Mouse (Mus musculus): ENCODE results near the gene Nme9. TPM values are rescaled to one million over a fixed set of nuclear protein-coding genes. Genes with fewer than 3 reads are reported as not detected.

Nme9 gene
- polyA plus RNA-seq, 1 experiment, result not detected

DNA sequence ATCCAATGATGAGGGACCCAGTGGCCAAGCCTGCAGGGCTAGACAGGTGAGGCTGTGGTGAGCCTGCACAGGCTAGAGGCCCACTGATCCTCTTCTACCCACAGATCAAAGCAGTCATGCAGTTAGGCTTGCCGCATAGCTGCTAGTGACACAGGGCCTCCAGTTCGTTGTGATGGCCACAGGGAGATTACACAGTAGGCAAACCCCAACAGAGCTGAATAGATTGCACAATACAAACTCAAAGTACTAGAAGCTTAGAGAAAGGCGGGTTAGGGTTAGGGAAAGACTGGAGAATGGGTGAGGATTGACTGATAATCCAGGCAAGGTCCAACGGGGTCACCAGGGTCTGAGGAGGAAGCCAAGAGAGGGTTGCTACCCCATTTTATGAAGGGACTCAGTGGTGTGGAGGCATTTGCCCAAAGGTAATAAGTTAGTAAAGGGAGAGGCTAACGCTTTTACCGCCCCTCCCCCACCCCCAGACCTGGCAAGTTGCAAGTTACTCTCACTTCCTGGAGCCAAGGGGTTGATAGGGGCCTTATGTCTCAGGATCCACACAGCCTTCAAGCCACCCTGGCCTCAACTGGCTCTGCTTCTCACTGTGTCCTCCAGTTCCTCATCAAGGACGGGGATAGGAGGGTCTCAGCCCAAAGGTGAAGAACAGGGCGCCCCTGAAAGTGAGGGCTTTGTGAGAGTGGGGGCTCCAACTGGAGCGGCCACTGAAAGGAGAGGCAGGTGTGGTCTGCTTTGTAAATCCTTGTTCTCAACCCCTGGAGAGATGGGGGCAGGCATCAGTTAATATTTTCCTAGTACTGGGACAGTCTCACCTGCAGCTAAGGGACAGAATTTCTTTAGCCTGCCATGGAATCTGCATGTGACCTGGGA, 27.3 kb upstream of the Nme9 start:
- Histone ChIP-seq H3K9me3 (ENCODE audit: control insufficient read depth, low read length) (no peaks in the 10 kb centered on the region), H3K4me3 (replicated peaks) (no peak overlapping the region), H3K27me3 (ENCODE audit: control insufficient read depth) (no peaks in the 10 kb centered on the region), H3K36me3 (ENCODE audit: control insufficient read depth) (no peaks in the 10 kb centered on the region), H3K4me1 (ENCODE audit: control insufficient read depth) (no peaks in the 10 kb centered on the region)
- no peak for TF ChIP-seq GATA1 (IDR thresholded peaks at IDR 0.05; ENCODE audit: low read length)
- no peak for TF ChIP-seq TAL1 (IDR thresholded peaks at IDR 0.05; ENCODE audit: low read length)

DNA sequence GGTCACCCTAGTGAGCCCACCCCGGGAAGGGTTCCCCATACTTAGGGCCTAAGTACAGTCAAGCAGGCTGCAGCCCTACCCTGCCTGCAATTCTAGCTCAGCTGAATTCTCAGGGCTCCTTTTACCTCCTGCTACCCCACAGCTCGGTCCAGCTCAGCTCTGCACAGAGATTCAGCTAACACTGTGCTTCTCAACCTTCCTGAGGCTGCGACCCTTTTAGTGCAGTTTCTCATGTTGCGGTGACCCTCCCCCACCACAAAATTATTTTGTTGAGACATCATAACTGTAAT, 26.8 kb upstream of the Nme9 start:
- Histone ChIP-seq H3K36me3 (ENCODE audit: control insufficient read depth) (no peaks in the 10 kb centered on the region), H3K27me3 (ENCODE audit: control insufficient read depth) (no peaks in the 10 kb centered on the region), H3K9me3 (ENCODE audit: control insufficient read depth, low read length) (no peaks in the 10 kb centered on the region), H3K4me1 (ENCODE audit: control insufficient read depth) (no peaks in the 10 kb centered on the region), H3K4me3 (replicated peaks) (no peak overlapping the region)
- TF ChIP-seq GATA1 (IDR thresholded peaks at IDR 0.05; ENCODE audit: low read length) (no peak), TAL1 (IDR thresholded peaks at IDR 0.05; ENCODE audit: low read length) (no peak)

DNA sequence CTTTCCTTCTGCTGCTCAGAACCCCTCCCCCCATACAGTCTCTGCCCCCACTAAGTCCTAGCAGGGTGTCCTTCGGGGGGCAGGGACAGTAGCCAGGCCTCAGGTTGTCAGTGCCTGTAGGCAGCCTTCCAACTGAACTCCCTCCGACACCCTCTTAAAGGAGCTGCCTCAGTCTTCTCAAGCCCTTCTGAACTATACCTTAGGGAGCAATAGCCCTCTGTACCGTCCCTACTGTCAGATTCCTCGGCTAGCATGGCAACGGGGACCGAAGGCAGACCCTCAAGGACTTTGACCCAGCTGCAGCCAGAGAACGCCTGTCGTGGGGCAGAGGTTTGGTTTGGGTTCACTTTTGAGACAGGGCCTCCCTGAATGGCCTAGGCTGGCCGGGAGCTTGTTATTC, 26.0 kb upstream of the Nme9 start:
- no peak overlapping the region for H3K4me3 ChIP-seq (replicated peaks)
- no peaks in the 10 kb centered on the region for H3K4me1 ChIP-seq (ENCODE audit: control insufficient read depth)
- TF ChIP-seq TAL1 (IDR thresholded peaks at IDR 0.05; ENCODE audit: low read length), result no peak
- TF ChIP-seq GATA1 (IDR thresholded peaks at IDR 0.05; ENCODE audit: low read length), result no peak
- H3K9me3 ChIP-seq (ENCODE audit: control insufficient read depth, low read length), result no peaks in the 10 kb centered on the region
- H3K27me3 ChIP-seq (ENCODE audit: control insufficient read depth), result no peaks in the 10 kb centered on the region
- H3K36me3 ChIP-seq (ENCODE audit: control insufficient read depth), result no peaks in the 10 kb centered on the region

DNA sequence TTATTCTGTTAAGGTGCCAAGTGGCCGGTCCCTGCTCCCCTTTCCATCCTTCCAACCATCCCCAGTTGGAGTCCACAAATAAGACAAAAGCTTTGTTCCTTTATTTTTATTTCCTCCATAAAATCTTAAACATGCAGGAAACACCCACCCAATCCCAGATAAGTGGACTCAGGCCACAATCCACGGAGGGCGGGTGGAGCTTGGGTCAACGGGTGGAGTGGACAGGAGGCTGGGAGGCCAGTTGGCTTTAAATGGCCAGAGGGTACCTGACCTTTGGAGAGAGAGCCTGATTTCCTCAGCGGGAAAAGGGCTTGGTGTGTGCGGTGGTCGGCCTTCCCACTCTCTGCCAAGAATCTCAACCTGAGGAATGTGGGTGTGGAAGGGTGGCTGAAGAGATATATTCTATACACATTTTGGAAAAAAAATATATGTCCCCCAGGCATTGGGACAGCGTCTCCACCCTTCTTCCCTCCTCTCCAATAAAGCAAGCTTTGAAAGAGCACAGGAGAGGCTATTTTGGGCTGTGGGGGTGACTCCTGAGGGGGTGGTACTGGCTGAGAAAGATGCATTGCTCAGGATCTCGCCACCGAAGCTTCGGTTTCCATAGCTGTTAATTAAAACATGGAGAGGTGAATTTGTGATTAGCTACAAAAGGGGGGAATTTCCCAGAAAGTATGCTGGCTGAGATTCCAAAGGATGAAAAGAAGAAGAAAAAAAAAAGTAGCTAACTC, 22.5 kb upstream of the Nme9 start:
- TF ChIP-seq TAL1 (IDR thresholded peaks at IDR 0.05; ENCODE audit: low read length) (no peak), GATA1 (IDR thresholded peaks at IDR 0.05; ENCODE audit: low read length) (no peak)
- no peaks in the 10 kb centered on the region for H3K4me1 ChIP-seq (ENCODE audit: control insufficient read depth)
- H3K36me3 ChIP-seq (ENCODE audit: control insufficient read depth), result no peaks in the 10 kb centered on the region
- no peaks in the 10 kb centered on the region; the same call in 1 of the 2 replicates for H3K27me3 ChIP-seq (ENCODE audit: control insufficient read depth)
- no peaks in the 10 kb centered on the region for H3K9me3 ChIP-seq (ENCODE audit: control insufficient read depth, low read length)
- H3K4me3 ChIP-seq (replicated peaks), result no peak overlapping the region

DNA sequence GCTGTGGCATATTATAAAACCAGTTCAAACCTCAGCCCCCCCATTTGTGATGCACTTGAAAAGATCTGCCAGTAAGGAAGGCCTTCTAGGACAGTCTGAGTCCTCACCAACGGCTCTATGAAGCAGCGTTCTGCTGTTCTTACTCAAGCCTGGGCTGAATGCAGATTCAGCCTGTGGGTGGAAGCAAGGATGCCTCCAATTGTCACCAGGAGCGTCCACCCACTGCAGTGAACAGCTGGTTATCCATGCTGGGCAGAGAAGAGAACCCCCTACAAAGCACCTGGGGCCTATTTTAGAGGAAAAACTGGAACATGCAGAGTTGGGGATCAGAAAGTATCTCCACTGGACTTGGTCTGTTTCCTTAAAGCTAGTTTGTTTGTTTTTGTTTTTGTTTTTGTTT, 21.4 kb upstream of the Nme9 start:
- Histone ChIP-seq H3K4me3 (replicated peaks) (no peak overlapping the region), H3K36me3 (ENCODE audit: control insufficient read depth) (no peaks in the 10 kb centered on the region), H3K9me3 (ENCODE audit: control insufficient read depth, low read length) (no peaks in the 10 kb centered on the region), H3K27me3 (ENCODE audit: control insufficient read depth) (peaks cover 3% of the 10 kb centered on the region), H3K4me1 (ENCODE audit: control insufficient read depth) (no peaks in the 10 kb centered on the region)
- TF ChIP-seq GATA1 (IDR thresholded peaks at IDR 0.05; ENCODE audit: low read length), result no peak
- no peak for TF ChIP-seq TAL1 (IDR thresholded peaks at IDR 0.05; ENCODE audit: low read length)

DNA sequence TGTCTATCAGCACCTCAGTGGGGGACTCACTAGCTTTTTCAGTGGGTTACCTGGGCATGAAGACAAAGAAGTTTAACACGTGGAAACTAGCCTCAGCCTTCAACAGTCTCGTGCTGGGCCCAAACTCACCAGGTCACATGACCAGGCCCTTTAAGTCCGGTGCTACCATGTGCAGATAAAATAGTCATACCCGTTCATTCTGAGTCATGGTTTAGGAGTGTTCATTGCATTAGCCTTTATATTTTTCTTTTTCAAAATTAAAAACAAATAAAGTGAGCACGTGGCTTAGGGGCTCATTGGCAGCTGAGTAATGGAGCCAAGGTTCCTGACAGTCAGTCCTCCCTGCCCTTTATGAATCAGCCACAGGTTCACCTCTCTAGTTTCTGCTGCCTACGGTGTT, 20.5 kb upstream of the Nme9 start:
- Histone ChIP-seq H3K27me3 (ENCODE audit: control insufficient read depth) (peaks cover 13% of the 10 kb centered on the region), H3K9me3 (ENCODE audit: control insufficient read depth, low read length) (no peaks in the 10 kb centered on the region), H3K4me3 (replicated peaks) (no peak overlapping the region), H3K4me1 (ENCODE audit: control insufficient read depth) (no peaks in the 10 kb centered on the region), H3K36me3 (ENCODE audit: control insufficient read depth) (no peaks in the 10 kb centered on the region)
- TF ChIP-seq TAL1 (IDR thresholded peaks at IDR 0.05; ENCODE audit: low read length) (no peak), GATA1 (IDR thresholded peaks at IDR 0.05; ENCODE audit: low read length) (no peak)

DNA sequence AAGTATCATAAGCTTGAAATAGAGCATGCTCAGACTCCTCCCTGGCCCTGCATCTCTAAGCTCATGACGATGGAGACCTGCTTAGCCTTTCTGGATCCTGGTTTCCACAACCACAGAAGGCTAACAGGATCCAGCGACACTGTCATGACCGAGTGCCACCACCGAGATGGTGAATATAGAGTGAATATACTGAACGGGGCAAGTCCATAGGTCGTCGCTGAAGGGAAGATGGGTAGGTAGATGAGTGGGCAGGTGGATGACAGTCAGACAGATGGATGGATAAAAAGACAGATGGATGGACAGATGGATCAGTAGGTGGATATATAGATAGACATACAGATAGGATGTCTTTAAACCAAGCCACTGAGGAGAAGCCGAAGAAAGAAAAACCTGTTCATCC, 19.9 kb upstream of the Nme9 start:
- Histone ChIP-seq H3K4me3 (replicated peaks) (no peak overlapping the region), H3K4me1 (ENCODE audit: control insufficient read depth) (peaks cover 2% of the 10 kb centered on the region), H3K9me3 (ENCODE audit: control insufficient read depth, low read length) (no peaks in the 10 kb centered on the region), H3K27me3 (ENCODE audit: control insufficient read depth) (peaks cover 18% of the 10 kb centered on the region), H3K36me3 (ENCODE audit: control insufficient read depth) (no peaks in the 10 kb centered on the region)
- TF ChIP-seq GATA1 (IDR thresholded peaks at IDR 0.05; ENCODE audit: low read length) (no peak), TAL1 (IDR thresholded peaks at IDR 0.05; ENCODE audit: low read length) (no peak)

DNA sequence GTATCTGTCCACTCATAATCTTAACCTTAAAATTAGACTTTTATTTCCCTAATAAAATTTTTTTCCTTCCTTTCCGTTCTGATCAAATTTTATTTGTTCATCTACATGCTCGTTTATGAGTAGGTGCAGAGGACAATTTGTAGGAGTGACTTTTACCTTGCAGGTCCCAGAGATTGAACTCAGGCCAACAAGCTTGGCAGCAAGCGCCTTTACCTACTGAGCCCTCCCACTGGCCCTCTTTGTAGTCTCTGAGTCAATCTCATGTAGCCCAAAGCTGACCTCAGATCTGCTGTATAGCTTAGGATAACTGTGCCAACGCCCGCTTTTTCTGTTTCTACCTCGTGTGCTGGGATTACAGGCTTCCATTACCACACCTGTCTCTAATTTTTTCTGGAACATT, 19.3 kb upstream of the Nme9 start:
- no peak overlapping the region for H3K4me3 ChIP-seq (replicated peaks)
- H3K4me1 ChIP-seq (ENCODE audit: control insufficient read depth), result peaks cover 4% of the 10 kb centered on the region
- no peaks in the 10 kb centered on the region for H3K36me3 ChIP-seq (ENCODE audit: control insufficient read depth)
- no peak for TF ChIP-seq GATA1 (IDR thresholded peaks at IDR 0.05; ENCODE audit: low read length)
- H3K27me3 ChIP-seq (ENCODE audit: control insufficient read depth), result peaks cover 24% of the 10 kb centered on the region
- no peaks in the 10 kb centered on the region for H3K9me3 ChIP-seq (ENCODE audit: control insufficient read depth, low read length)

DNA sequence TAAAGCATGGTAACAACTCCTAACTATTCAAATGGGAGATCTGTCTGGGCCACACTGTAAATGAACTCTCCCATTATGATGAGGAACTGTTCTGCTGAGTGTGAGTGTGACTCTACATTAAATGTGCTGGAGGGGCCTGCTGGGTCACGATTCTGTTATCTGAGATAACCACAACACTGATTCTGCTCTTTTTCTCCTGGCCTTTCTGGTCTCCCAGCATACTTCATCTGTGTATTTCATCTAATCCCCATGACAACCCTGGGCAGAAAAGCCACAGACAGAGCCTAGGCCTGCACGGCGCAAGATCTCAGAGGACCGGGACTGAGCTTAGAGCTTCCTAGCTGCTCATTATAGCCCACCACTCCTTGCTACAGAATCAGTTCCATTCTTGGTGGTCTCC, 18.8 kb upstream of the Nme9 start:
- peaks cover 4% of the 10 kb centered on the region for H3K4me1 ChIP-seq (ENCODE audit: control insufficient read depth)
- peaks cover 29% of the 10 kb centered on the region for H3K27me3 ChIP-seq (ENCODE audit: control insufficient read depth)
- no peaks in the 10 kb centered on the region for H3K36me3 ChIP-seq (ENCODE audit: control insufficient read depth)
- no peak overlapping the region for H3K4me3 ChIP-seq (replicated peaks)
- TF ChIP-seq GATA1 (IDR thresholded peaks at IDR 0.05; ENCODE audit: low read length), result no peak
- TF ChIP-seq TAL1 (IDR thresholded peaks at IDR 0.05; ENCODE audit: low read length), result no peak
- H3K9me3 ChIP-seq (ENCODE audit: control insufficient read depth, low read length), result no peaks in the 10 kb centered on the region

Measured in erythroblast, embryonic 14.5 days (primary cell).